Mouse (Mus musculus): ENCODE results near the gene Acsf3.

Acsf3 gene

DNA sequence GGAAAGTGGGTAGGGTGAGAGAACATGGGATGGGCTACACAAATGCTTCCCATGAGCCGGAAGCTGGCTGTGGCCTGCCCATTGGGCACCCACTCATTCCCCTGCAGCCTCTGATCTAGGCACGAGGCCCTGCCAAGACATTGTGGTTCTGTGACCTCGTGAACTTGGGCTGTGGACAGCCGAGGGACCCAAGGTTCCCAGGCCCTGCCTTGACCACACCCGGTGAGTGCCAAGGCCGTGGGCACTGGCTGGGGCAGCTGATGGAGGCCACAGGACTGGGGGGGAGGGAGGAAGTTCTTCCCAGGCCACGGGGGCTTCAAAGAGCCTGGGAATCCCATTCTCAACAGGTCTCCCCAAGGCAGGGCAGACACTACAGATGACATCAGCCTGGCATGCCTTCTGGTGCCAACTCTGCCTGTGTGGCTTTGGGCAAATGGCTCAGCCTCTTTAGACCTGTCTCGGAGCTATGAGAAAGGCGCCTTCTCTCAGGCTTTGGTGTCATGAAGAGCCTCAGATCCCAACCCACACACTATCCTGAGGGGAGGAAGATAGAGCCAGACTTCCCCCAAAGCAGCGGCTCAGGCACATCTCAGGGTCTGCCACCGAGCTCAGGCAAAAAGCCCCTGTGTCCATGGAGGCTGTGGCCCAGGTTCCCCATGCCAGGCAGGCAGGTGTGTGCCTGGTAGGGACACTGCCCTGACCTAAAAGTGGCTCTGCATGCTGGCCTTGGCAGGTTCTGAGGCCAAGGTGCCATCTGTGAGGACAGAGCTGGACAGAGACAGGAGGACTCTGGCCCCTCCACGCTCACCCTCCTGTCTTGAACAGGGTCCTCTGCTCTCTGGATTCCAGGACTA lies 76.6 kb downstream of the Acsf3 start:
- no peak for DNase-seq

DNA sequence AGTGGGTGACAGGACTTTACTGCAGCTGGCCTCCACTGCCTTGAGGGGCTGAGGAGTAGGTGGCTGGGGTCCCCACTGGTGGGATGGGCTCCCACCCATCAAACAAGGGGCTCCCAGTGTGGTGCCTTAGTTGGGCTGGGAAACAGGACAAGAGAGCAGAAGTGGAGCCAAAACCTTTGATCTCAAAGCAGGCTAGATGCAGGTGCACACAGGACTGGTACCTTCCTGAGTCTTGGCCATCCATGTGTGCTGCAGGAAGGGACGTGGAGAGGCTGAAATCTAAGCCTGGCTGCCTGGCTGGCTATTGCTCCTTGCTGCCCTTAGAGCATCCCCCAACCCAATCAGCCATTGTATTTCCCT lies 77.2 kb downstream of the Acsf3 start:
- DNase-seq = no peak

DNA sequence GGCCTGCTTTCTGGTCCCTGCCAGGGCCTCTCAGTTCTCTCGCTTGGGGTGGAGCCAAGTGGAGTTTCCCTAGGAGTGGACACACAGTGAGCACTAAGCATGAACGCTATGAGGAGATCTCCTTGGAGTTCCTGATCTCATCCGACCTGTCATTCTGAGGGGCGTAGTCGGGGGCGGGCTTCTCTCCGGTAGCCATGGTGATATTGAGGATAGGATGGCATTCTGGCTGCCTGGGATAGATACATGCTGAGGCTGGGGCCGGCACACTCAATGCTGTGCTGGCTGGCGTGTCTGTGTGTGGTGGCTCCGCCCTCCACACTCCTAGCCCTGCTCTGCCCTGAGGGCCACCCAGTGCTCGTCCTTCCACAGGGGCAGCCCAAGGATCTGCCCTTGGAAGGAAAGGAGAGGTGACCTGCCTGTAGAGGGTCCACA lies 78.1 kb downstream of the Acsf3 start:
- no peak for DNase-seq

DNA sequence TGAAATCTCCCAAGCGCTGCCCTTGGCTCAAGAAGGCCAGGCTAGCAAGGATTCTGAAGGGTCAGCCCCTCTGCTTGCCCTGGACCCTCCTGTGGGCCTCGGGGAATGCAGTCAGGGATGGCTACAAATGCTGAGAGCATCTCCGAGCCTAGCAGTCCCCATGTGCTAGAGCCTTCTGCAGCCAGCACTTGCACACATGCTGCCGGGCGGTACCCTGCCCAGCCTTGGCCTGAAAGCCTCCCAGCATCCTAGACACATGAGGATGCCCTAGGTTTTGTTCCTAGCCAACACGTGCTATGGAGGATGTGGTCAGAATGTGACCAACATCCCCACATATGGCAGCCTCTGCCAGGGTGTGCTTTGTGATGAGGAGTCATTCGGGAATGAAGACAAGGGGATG lies 79.1 kb downstream of the Acsf3 start:
- DNase-seq = no peak

DNA sequence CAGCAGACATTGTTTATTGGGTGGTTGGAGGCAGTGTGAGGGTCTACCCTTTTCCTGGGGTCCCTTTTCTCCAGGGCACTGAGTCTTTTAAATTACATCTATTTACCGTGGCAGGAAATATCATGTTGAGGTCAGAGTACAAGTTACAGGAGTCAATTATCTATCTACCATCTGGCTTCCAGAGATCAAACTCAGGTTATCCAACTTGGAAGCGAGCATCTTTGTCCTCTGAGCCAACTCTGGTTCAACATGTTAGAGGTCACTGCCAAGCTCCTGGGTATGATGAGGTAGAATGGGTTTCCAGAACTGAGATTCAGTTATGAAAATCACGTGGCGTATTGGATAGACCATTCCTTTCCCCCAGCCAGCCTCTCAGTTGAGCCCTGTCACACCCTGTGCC lies 79.8 kb downstream of the Acsf3 start:
- no peak for DNase-seq

DNA sequence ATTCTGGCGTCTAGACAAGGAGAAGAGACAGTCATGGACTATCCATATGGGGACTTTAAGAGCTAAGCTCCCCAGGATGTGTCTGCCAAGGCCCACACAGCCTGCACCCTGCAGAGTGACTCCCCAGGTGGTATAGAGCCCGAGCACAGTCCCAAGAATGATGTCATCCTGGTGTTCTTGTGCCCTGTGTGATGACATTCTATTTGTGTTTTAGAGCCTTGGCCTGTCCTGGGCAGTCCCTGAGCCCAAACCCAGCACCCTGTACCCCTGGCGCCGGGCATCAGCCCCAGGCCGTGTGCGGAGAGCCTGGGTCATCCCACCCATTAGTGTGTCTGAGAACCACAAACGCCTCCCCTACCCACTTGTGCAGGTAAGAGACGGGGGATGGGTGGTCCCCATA lies 81.0 kb downstream of the Acsf3 start:
- DNase-seq = no peak

DNA sequence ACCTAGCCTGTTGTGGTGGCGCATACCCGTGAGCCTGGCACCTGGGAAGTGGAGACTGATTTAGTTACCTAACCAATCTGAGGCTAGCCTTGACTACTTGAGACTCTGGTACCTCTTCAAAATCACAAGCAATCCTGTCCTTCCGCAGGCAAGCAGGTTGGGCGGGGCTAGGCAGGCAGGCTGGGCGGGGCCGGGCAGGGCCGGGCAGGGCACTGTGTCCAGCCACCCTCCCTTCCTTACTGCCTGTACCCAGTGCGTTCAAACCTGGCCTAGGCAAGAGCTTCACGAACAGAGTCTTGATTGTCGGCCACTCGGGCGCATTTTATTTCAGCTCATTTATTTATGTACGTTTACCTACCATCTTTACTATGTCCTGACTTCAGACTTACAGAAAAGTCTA lies 84.6 kb downstream of the Acsf3 start:
- DNase-seq = no peak

DNA sequence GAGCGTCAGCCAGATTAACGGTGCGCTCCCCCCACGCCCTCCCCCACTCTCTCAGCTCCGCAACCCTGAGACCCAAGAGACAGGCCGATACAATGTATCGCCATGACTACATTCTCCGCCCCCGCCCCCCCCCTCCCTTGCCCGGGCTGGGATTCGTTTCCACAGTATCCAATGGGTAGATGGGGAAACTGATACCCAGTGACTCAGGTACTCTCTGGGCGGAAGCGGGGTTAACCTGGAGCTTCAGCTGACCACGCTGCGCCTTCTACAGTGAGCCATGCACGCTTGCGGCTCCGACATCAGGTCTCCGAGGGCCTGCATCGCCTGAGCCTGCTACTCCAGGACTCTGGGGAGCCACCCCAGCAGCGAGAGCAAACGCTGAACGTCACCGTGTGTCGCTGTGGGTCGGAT lies 89.4 kb downstream of the Acsf3 start:
- no peak for DNase-seq

DNA sequence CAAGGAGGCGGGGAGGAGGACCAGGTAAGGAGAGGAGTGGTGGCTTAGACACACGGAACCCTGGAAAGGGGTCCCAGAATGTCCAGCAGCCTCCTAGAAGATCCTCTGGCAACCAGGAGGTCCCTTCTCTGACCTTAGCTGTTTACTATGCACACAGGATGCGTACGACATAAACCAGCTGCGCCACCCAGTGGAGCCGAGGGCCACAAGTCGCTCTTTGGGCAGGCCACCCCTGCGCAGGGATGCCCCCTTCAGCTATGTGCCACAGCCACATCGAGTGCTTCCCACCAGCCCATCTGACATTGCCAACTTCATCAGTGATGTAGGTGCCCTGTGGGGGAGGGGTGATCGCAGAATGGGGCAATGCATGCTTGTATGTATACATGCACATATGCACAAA lies 90.2 kb downstream of the Acsf3 start:
- peak; percentile 48 to 57 for DNase-seq

DNA sequence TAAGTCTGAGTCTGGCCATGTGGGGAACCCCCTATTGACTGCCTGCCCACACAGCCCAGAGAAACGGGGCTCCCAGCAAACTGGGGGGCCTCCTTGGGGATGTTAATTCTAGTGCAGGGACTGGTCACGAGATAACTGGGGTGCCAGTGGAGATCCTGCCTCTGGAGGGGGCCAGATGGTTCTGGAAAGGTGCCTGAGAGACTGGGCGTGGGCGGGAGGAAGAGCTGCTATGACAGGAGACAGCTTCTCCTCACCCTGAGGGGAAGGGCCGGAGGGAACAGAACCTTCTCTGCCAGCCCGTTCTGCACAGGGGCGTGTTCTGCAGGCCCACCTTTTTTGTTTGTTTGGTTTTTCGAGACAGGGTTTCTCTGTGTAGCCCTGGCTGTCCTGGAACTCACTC lies 90.9 kb downstream of the Acsf3 start:
- no peak for DNase-seq
